Mouse (Mus musculus) gastrocnemius, postnatal 25 days (tissue): ENCODE data around the gene Prkacb. TPM values are rescaled to one million over a fixed set of nuclear protein-coding genes. Genes with fewer than 3 reads are reported as not detected.

Experiments
- total RNA-seq, 2 experiments: library from RNA; stranded (reverse); gene quantifications; 1 replicate in 1 of 2; 2 replicates in 1 of 2; pipeline ENCODE4 v1.2.3; 2021

Gene Prkacb
- total RNA-seq, 2 experiments from 2014 or later, result 34.8 to 35.1 TPM

Other genes starting within 250 kb of the Prkacb start
- gene Uox, start 242.6 kb downstream of the Prkacb start, total RNA-seq, result not detected
- not detected for gene Dnase2b, start 197.4 kb downstream of the Prkacb start, total RNA-seq
- not detected for gene 4930503B20Rik, start 161.7 kb downstream of the Prkacb start, total RNA-seq
- under 1 TPM; 0.32 to 0.74 TPM for gene Samd13, start 127.4 kb downstream of the Prkacb start, total RNA-seq
- gene Ttll7, start 39.4 kb upstream of the Prkacb start, total RNA-seq, result 10 to 100 TPM; 50.4 to 57.1 TPM